Mouse (Mus musculus): Measurements from ENCODE around the gene Rora. TPM values are rescaled to one million over a fixed set of nuclear protein-coding genes. Genes with fewer than 3 reads are reported as not detected.

Rora gene
- polyA plus RNA-seq, 1 experiment from 2014 or later: 6.0 TPM

DNA sequence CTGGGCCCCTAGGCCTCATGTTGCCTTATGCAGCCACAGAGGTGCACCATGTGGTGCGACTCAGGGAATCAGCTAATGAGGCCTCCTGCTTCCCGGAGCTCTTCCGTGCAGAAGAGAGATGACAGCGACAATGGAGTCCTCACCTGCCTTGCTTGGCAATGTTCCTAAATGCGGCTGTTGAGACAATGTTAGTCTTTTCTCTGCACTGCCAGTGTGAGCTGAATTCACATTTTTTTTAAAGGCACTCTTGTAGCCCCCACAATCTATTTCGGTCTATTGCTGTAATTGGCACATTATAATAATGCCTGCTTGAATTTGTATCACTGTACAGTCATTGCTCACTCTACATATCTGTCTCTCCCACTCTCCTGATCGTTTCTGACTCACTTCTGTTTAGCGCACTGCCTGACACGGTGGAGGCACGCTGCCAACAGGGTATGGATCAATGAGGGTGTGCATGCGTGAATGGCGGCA lies 269.6 kb downstream of the Rora start:
- Histone ChIP-seq H3K4me2 (no peak overlapping the region), H3K4me3 (replicated peaks) (no peak overlapping the region), H3K9me3 (replicated peaks) (no peaks in the 10 kb centered on the region), H3K4me1 (replicated peaks) (no peaks in the 10 kb centered on the region), H3K9ac (no peak overlapping the region), H3K27ac (replicated peaks) (no peak overlapping the region), H3K36me3 (replicated peaks) (no peaks in the 10 kb centered on the region), H3K27me3 (no peaks in the 10 kb centered on the region)
- 70% methylated on average over 12 of the region's 12 CpGs for WGBS (ENCODE audit: insufficient replicate concordance)
- ATAC-seq (ENCODE audit: insufficient read depth): no peak

DNA sequence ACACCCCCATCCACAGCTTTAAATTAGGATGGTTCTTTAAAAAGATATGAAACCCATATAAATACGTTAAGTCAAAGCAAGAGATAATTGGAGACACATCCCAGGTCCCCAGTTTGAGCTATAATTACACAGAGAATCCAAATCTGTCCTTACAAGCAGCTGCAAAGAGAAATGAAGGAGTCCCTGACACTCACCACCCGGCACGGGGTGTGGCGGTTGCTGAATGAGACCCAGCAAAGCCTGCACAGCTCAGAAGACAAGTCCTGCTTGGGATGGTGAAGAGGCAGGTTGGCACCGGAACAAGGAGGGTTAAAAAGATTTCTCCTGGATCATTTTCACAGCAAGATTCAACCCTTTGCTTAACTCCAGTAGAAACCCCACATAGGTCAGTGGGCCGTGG lies 272.8 kb downstream of the Rora start:
- no peaks in the 10 kb centered on the region for H3K36me3 ChIP-seq (replicated peaks)
- H3K27me3 ChIP-seq: no peaks in the 10 kb centered on the region
- H3K4me3 ChIP-seq (replicated peaks): no peak overlapping the region
- no peaks in the 10 kb centered on the region for H3K9me3 ChIP-seq (replicated peaks)
- no peak overlapping the region for H3K4me2 ChIP-seq
- H3K9ac ChIP-seq: no peak overlapping the region
- no peak overlapping the region for H3K27ac ChIP-seq (replicated peaks)
- H3K4me1 ChIP-seq (replicated peaks): no peaks in the 10 kb centered on the region
- no peak for ATAC-seq (ENCODE audit: insufficient read depth)
- 69% methylated on average over 6 of the region's 6 CpGs for WGBS (ENCODE audit: insufficient replicate concordance)

DNA sequence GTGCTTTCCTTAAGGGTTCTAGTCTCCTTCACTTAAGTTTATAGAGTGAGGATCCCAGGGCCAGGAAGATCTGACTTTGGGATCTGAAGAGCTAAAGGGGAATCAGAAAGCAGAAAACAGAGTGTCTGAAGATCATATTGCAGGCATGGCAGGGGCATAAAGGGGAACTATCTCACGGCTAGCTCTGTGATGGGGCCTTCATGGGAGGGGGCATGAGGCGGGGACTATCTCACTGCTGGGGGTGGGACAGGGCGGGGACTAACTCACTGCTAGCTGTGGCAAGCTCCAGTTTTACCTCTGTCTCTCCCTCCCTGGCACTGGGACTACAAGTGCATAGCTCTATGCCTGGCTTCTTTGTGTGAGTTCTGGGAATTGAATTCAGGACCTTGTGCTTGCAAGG lies 279.6 kb downstream of the Rora start:
- no peaks in the 10 kb centered on the region for H3K9me3 ChIP-seq (replicated peaks)
- ATAC-seq (ENCODE audit: insufficient read depth): no peak
- H3K27ac ChIP-seq (replicated peaks): no peak overlapping the region
- H3K27me3 ChIP-seq: no peaks in the 10 kb centered on the region
- H3K9ac ChIP-seq: no peak overlapping the region
- 25% methylated on average over 3 of the region's 3 CpGs for WGBS (ENCODE audit: insufficient replicate concordance)
- H3K36me3 ChIP-seq (replicated peaks): no peaks in the 10 kb centered on the region
- H3K4me3 ChIP-seq (replicated peaks): no peak overlapping the region
- H3K4me1 ChIP-seq (replicated peaks): no peaks in the 10 kb centered on the region
- H3K4me2 ChIP-seq: no peak overlapping the region

DNA sequence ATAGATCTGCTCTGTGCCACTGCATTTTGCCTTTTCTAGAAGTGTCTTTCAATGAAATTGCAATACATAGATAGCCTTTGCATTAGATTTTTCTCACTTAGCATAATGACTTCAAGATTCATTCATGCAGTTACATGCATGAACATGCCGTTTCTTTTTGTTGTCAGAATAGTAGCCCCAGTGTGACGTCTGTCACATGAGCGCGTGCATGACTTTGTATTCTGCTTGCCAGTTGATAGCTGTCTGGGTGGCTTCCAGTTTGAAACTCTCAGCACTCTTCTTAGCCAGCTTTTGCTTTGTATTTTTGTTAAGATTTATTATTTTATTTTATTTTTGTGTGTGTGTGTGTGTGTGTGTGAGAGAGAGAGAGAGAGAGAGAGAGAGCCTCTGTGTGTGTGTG lies 280.7 kb downstream of the Rora start:
- H3K9ac ChIP-seq: no peak overlapping the region
- no peak for ATAC-seq (ENCODE audit: insufficient read depth)
- H3K9me3 ChIP-seq (replicated peaks): no peaks in the 10 kb centered on the region
- no peak overlapping the region for H3K27ac ChIP-seq (replicated peaks)
- H3K4me3 ChIP-seq (replicated peaks): no peak overlapping the region
- no peaks in the 10 kb centered on the region for H3K27me3 ChIP-seq
- WGBS (ENCODE audit: insufficient replicate concordance): 79% methylated on average over 4 of the region's 4 CpGs
- no peak overlapping the region for H3K4me2 ChIP-seq
- no peaks in the 10 kb centered on the region for H3K36me3 ChIP-seq (replicated peaks)
- H3K4me1 ChIP-seq (replicated peaks): no peaks in the 10 kb centered on the region

DNA sequence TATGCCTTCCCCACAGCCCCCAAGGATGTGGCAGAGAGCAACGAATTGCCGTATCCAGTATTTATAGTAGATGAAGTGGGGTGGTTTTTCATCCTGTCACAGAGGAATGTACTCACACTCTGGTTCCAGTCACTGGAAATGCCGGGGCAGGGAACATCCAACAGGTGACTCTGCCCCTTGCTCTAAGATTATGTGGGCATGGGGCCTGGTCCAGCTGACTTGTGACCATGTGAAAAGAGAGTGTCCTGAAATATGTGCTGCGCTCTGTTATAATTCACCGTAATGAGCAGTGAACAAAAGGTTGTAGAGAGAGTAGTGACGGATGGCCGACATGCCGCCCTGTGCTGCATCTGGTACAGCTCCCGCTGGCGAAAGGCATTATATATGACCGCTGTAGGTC lies 282.0 kb downstream of the Rora start:
- WGBS (ENCODE audit: insufficient replicate concordance): 80% methylated on average over 11 of the region's 11 CpGs
- Histone ChIP-seq H3K9ac (no peak overlapping the region), H3K9me3 (replicated peaks) (no peaks in the 10 kb centered on the region)

DNA sequence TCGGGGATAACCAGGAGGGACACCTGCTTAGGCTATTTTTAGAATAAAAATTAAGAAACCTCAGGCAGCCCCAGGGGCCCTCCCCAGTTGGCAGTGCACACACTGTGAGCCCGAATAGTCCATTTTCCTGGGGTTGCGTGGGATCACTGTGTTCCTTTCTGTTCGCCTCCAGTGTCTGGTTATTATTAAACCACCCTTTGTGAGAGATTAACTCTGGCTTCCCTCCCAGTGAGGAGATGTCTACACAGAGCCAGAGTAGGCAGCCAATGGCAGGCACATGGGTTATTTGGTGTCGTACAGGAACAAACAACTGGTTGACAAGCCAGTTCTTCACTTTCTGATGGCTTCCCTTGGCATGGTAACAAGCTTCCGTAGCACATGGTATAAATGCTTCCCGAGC lies 287.5 kb downstream of the Rora start:
- no peaks in the 10 kb centered on the region for H3K9me3 ChIP-seq (replicated peaks)
- no peaks in the 10 kb centered on the region for H3K36me3 ChIP-seq (replicated peaks)
- H3K9ac ChIP-seq: no peak overlapping the region
- no peak overlapping the region for H3K4me3 ChIP-seq (replicated peaks)
- 62% methylated on average over 7 of the region's 7 CpGs for WGBS (ENCODE audit: insufficient replicate concordance)
- 0 out of 2 replicates have a peak, but pooled peaks cover 4% of the 10 kb centered on the region for H3K4me1 ChIP-seq (replicated peaks)
- no peaks in the 10 kb centered on the region for H3K27me3 ChIP-seq
- H3K27ac ChIP-seq (replicated peaks): no peak overlapping the region; the same call in 1 of the 2 replicates
- no peak overlapping the region for H3K4me2 ChIP-seq
- peak; percentile 83 for ATAC-seq (ENCODE audit: insufficient read depth)

More for the DNA sequence above, 282.0 kb downstream of the Rora start:
- H3K4me3 ChIP-seq (replicated peaks): no peak overlapping the region
- no peak for ATAC-seq (ENCODE audit: insufficient read depth)
- no peaks in the 10 kb centered on the region for H3K36me3 ChIP-seq (replicated peaks)
- H3K4me1 ChIP-seq (replicated peaks): 0 out of 2 replicates have a peak, but pooled peaks cover 4% of the 10 kb centered on the region
- no peak overlapping the region for H3K4me2 ChIP-seq
- no peaks in the 10 kb centered on the region for H3K27me3 ChIP-seq
- H3K27ac ChIP-seq (replicated peaks): no peak overlapping the region

DNA sequence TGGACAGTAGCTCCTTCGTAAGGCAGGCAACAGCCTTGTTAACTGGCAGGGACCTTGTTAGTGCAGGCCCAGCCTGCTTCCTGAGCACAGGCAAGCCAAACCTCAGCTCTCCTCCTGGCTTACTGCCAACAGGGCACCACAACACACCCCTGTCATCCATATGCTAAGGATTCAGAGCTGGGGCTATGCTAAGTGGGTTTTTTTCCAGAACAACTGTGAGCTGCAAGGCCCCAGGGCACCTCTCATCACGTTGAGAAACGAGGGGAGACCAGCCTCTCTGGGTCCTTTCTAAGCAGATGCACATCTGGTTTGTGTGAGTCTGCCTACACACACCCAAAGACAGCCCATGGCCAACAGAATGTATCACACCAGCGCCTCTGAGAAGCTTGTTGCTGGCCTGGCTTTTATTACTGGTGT lies 289.0 kb downstream of the Rora start:
- H3K4me3 ChIP-seq (replicated peaks): no peak overlapping the region
- no peak overlapping the region for H3K27ac ChIP-seq (replicated peaks)
- H3K36me3 ChIP-seq (replicated peaks): no peaks in the 10 kb centered on the region
- H3K4me1 ChIP-seq (replicated peaks): 0 out of 2 replicates have a peak, but pooled peaks cover 4% of the 10 kb centered on the region
- WGBS (ENCODE audit: insufficient replicate concordance): 45% methylated on average over 4 of the region's 4 CpGs
- H3K9ac ChIP-seq: no peak overlapping the region
- no peaks in the 10 kb centered on the region for H3K9me3 ChIP-seq (replicated peaks)
- ATAC-seq (ENCODE audit: insufficient read depth): no peak
- no peak overlapping the region for H3K4me2 ChIP-seq
- no peaks in the 10 kb centered on the region for H3K27me3 ChIP-seq

DNA sequence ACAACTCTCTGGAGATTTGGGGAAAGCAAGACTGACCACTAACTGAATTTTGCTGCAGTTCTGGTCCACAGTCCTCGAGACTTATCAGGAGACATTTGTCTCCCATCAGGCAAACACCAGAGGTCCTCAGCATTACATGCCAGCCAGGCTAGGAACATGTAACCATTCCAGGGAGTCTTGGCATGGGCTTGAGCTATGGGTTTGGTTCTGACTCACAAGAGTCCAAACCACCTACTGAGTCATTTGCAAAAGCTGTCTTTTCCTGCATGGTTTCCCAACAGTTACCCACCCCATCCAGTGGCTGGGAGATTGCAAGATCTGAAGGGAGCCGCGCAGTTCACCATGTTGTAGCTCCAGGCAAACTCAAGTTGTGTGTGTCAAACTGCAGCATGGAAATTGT lies 290.4 kb downstream of the Rora start:
- H3K4me2 ChIP-seq: no peak overlapping the region
- no peaks in the 10 kb centered on the region for H3K36me3 ChIP-seq (replicated peaks)
- 65% methylated on average over 3 of the region's 3 CpGs for WGBS (ENCODE audit: insufficient replicate concordance)
- no peak for ATAC-seq (ENCODE audit: insufficient read depth)
- H3K4me1 ChIP-seq (replicated peaks): 0 out of 2 replicates have a peak, but pooled peaks cover 4% of the 10 kb centered on the region
- no peak overlapping the region for H3K4me3 ChIP-seq (replicated peaks)
- H3K27ac ChIP-seq (replicated peaks): no peak overlapping the region
- no peaks in the 10 kb centered on the region for H3K27me3 ChIP-seq
- H3K9ac ChIP-seq: no peak overlapping the region
- H3K9me3 ChIP-seq (replicated peaks): no peaks in the 10 kb centered on the region

DNA sequence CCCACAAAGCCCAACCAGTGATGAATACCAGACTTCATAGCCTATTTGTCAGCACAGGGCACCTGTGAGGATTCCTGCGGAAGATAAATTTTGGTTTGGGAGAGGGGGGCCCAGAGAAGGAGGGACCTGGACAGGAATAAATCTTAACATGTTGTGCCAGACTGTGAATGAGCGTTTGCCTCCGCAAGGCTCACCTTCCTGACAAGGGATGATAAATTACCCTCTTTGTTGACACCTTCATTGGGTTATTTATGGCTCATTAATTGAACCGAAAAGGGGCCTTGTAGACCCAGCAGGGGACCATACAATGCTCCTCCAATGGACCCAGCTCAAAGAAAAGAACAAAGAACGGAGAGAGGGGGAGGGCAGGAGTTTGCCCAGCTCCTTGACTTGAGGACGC lies 294.1 kb downstream of the Rora start:
- no peaks in the 10 kb centered on the region for H3K4me1 ChIP-seq (replicated peaks)
- no peaks in the 10 kb centered on the region for H3K36me3 ChIP-seq (replicated peaks)
- no peak overlapping the region for H3K27ac ChIP-seq (replicated peaks)
- WGBS (ENCODE audit: insufficient replicate concordance): 53% methylated on average over 6 of the region's 6 CpGs
- H3K4me2 ChIP-seq: no peak overlapping the region
- H3K4me3 ChIP-seq (replicated peaks): no peak overlapping the region
- no peaks in the 10 kb centered on the region for H3K9me3 ChIP-seq (replicated peaks)
- H3K27me3 ChIP-seq: no peaks in the 10 kb centered on the region
- no peak overlapping the region for H3K9ac ChIP-seq
- ATAC-seq (ENCODE audit: insufficient read depth): no peak

DNA sequence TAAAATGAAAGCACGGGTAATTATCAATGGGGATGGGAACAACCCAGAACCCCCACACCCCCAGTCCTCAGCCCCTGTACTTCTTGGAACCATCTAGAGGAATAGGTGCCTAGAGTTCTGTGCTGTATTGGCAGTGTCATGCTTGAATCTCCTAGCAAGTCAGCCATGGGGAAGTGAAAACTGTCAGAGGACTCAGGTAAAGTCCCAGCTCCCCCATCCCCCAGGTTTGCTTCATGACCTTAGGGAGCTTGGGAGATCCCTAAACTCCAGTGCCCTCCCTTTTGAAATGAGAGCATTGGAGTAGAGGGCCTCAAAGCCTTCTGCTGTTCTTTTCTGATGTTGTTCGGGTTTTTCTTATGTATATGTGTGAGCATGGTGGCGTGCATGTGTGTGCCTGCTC lies 294.6 kb downstream of the Rora start:
- H3K4me3 ChIP-seq (replicated peaks): no peak overlapping the region
- no peaks in the 10 kb centered on the region for H3K9me3 ChIP-seq (replicated peaks)
- 63% methylated on average over 3 of the region's 3 CpGs for WGBS (ENCODE audit: insufficient replicate concordance)

DNA sequence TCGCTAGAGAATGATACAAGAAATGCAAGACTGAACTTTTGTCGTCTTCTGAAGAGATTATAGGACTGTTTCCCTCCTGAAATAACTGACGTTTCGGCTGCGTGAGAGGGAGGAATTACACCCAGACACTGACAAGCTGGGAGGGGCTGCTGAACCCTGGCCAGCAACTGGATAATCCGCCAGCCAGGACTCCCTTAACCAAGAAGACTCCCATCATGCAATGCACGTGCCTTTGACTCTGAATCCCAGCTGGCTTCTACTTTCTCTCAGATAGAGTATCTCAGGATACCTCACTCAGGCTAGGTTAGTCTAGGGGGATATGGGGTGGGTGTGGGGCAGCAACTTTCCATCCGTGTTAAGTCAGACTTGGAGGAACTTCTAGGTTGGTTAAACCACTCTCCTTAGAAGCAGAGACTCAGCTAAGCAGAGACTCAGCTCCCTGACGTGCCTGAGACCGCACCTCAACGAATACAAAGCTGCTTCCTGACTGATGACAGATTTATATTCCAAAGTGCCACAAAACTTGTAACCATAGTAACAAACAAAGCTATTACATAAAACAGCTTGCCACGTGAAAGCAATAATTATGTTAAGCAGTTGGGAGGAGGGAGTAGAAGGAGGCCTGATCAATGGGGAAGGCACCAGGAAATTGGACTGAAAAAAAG lies 302.8 kb downstream of the Rora start:
- Histone ChIP-seq H3K9me3 (replicated peaks) (no peaks in the 10 kb centered on the region), H3K4me2 (no peak overlapping the region), H3K27me3 (no peaks in the 10 kb centered on the region), H3K9ac (no peak overlapping the region), H3K36me3 (replicated peaks) (no peaks in the 10 kb centered on the region), H3K27ac (replicated peaks) (no peak overlapping the region), H3K4me1 (replicated peaks) (peaks cover 5% of the 10 kb centered on the region; the same call in 1 of the 2 replicates), H3K4me3 (replicated peaks) (no peak overlapping the region)
- no peak for ATAC-seq (ENCODE audit: insufficient read depth)
- WGBS (ENCODE audit: insufficient replicate concordance): 18% methylated on average over 12 of the region's 12 CpGs

More for the DNA sequence above, 294.6 kb downstream of the Rora start:
- Histone ChIP-seq H3K9ac (no peak overlapping the region), H3K27ac (replicated peaks) (no peak overlapping the region), H3K27me3 (no peaks in the 10 kb centered on the region), H3K4me2 (no peak overlapping the region), H3K36me3 (replicated peaks) (no peaks in the 10 kb centered on the region), H3K4me1 (replicated peaks) (no peaks in the 10 kb centered on the region)
- no peak for ATAC-seq (ENCODE audit: insufficient read depth)

All from liver, embryonic 15.5 days (tissue).